Mouse (Mus musculus): Measurements from ENCODE around the gene Nkd1.
A peak's percentile ranks its signal among the peaks of the same experiment; 100 is the strongest.

Gene Nkd1

GRCm38 (mm10) chr8:88538976-88539371 lies 17.8 kb downstream of the Nkd1 start:
- no peak for DNase-seq (ENCODE audit: low read depth)

- DNase-seq (ENCODE audit: low read depth): no peak
These were observed 18.8 kb downstream of the Nkd1 start for GRCm38 (mm10) chr8:88539963-88540362.

- DNase-seq (ENCODE audit: low read depth): no peak
These were observed 21.6 kb downstream of the Nkd1 start for GRCm38 (mm10) chr8:88542596-88543213.

GRCm38 (mm10) chr8:88544677-88545076 lies 23.5 kb downstream of the Nkd1 start:
- DNase-seq (ENCODE audit: low read depth): no peak

GRCm38 (mm10) chr8:88545441-88545840 lies 24.3 kb downstream of the Nkd1 start:
- no peak for DNase-seq (ENCODE audit: low read depth)

GRCm38 (mm10) chr8:88546032-88546732 lies 25.0 kb downstream of the Nkd1 start:
- DNase-seq (ENCODE audit: low read depth): no peak

- peak; percentile 88 for DNase-seq (ENCODE audit: low read depth)
These were observed 34.5 kb downstream of the Nkd1 start for GRCm38 (mm10) chr8:88555669-88556068.

GRCm38 (mm10) chr8:88559985-88560473 lies 38.9 kb downstream of the Nkd1 start:
- no peak for DNase-seq (ENCODE audit: low read depth)

GRCm38 (mm10) chr8:88561402-88561801 lies 40.2 kb downstream of the Nkd1 start:
- no peak for DNase-seq (ENCODE audit: low read depth)

- no peak for DNase-seq (ENCODE audit: low read depth)
These were observed 43.2 kb downstream of the Nkd1 start for GRCm38 (mm10) chr8:88564256-88564903.

- DNase-seq (ENCODE audit: low read depth): no peak
These were observed 45.0 kb downstream of the Nkd1 start for GRCm38 (mm10) chr8:88566119-88566518.

GRCm38 (mm10) chr8:88567314-88568121 lies 46.4 kb downstream of the Nkd1 start:
- no peak for DNase-seq (ENCODE audit: low read depth)

GRCm38 (mm10) chr8:88568211-88568610 lies 47.1 kb downstream of the Nkd1 start:
- no peak for DNase-seq (ENCODE audit: low read depth)

GRCm38 (mm10) chr8:88569366-88569765 lies 48.2 kb downstream of the Nkd1 start:
- no peak for DNase-seq (ENCODE audit: low read depth)

- no peak for DNase-seq (ENCODE audit: low read depth)
These were observed 49.3 kb downstream of the Nkd1 start for GRCm38 (mm10) chr8:88570293-88570998.

- no peak for DNase-seq (ENCODE audit: low read depth)
These were observed 50.5 kb downstream of the Nkd1 start for GRCm38 (mm10) chr8:88571434-88572184.

- DNase-seq (ENCODE audit: low read depth): no peak
These were observed 51.2 kb downstream of the Nkd1 start for GRCm38 (mm10) chr8:88572185-88572909.

- DNase-seq (ENCODE audit: low read depth): no peak
These were observed 51.9 kb downstream of the Nkd1 start for GRCm38 (mm10) chr8:88572941-88573645.

- no peak for DNase-seq (ENCODE audit: low read depth)
These were observed 53.8 kb downstream of the Nkd1 start for GRCm38 (mm10) chr8:88574975-88575374.

Data from fibroblast of lung, adult 2 months (primary cell).